Mouse (Mus musculus): ENCODE measurements around the gene Coq8a. TPM values are rescaled to one million over a fixed set of nuclear protein-coding genes. Genes with fewer than 3 reads are reported as not detected.

Coq8a gene
- polyA plus RNA-seq, 1 experiment from 2014 or later = 18.6 TPM

- ATAC-seq (replicated peaks; ENCODE audit: low FRiP score) = no peak
- 78% methylated on average over 4 of the region's 4 CpGs for WGBS
These were observed 51.4 kb downstream of the Coq8a start for GRCm38 (mm10) chr1:180148036-180148435.

DNA sequence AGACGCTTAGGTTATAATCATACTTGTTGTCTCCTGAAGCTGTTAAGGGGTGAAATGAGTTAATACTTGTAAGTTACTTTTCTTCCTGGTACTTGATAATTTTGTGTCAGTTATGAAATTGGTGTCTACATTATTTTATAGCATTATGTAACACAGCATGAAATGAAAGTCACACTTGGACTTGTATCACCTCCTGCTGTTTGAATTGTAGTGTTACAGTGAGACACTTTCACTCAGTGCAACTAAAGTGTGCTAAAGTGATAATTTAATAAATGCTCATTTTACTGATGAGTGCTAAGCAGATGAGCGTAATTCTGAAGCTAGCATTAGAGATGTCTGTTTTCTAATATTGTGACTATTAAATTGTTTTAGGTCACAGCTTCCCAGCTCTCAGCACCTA, 58.4 kb downstream of the Coq8a start:
- H3K27me3 ChIP-seq = no peaks in the 10 kb centered on the region
- H3K36me3 ChIP-seq = peaks cover 71% of the 10 kb centered on the region
- H3K4me1 ChIP-seq = no peaks in the 10 kb centered on the region
- no peak overlapping the region for H3K9ac ChIP-seq
- H3K4me3 ChIP-seq (replicated peaks) = no peak overlapping the region
- 95% methylated on average over 2 of the region's 2 CpGs for WGBS
- no peaks in the 10 kb centered on the region for H3K9me3 ChIP-seq (replicated peaks)
- no peak for ATAC-seq (replicated peaks; ENCODE audit: low FRiP score)
- H3K27ac ChIP-seq = no peak overlapping the region
- H3K4me2 ChIP-seq = no peak overlapping the region

More at GRCm38 (mm10) chr1:180148036-180148435, 51.4 kb downstream of the Coq8a start:
- Histone ChIP-seq H3K36me3 (peaks cover 61% of the 10 kb centered on the region), H3K4me3 (replicated peaks) (no peak overlapping the region), H3K27ac (peak overlapping the region; percentile 1; the same call in 1 of the 2 replicates), H3K9me3 (replicated peaks) (no peaks in the 10 kb centered on the region), H3K9ac (no peak overlapping the region), H3K27me3 (no peaks in the 10 kb centered on the region), H3K4me2 (no peak overlapping the region), H3K4me1 (no peaks in the 10 kb centered on the region)

DNA sequence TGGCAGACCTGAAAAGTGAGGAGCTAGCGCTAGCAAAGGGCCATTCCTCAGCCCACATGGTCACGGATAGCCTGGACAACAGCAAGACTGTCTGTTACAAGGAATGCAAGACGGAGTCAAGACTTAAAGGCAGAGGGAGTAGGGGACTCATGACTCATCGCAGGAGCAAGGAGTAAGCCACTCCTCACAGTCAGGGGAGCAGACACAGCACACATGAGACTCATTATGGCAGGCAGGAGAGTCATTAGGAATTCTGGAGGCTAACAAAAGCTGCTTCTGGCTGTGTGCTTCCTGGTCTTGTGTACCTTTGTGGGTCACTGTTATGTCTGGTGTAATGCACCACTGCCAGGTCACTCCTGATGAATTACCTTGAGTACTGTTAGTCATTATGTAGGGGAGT, 60.2 kb downstream of the Coq8a start:
- Histone ChIP-seq H3K9me3 (replicated peaks) (no peaks in the 10 kb centered on the region), H3K9ac (no peak overlapping the region), H3K4me1 (no peaks in the 10 kb centered on the region), H3K27me3 (no peaks in the 10 kb centered on the region), H3K36me3 (peaks cover 67% of the 10 kb centered on the region), H3K4me2 (no peak overlapping the region), H3K27ac (no peak overlapping the region), H3K4me3 (replicated peaks) (no peak overlapping the region)
- ATAC-seq (replicated peaks; ENCODE audit: low FRiP score) = no peak
- 88% methylated on average over 4 of the region's 4 CpGs for WGBS

DNA sequence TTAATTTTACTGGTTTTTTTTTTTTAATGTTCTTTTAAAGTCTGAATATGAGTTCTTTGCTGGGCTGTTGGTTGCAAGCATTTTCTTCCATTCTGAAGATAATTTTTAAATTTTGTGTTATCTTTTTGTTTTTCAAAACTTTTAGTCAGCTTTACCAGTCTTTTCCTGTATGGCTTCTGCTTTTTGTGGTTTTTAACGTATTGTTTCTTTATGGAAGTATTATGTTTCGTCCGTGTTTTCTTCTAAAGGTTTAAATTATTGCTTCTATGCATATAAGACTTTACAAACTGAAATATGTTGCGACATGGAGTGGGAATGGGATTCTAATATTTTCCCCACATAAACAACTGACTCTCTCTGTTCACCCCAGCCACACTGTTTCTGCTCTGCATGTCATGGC, 67.2 kb downstream of the Coq8a start:
- Histone ChIP-seq H3K36me3 (peaks cover 27% of the 10 kb centered on the region), H3K27ac (no peak overlapping the region), H3K27me3 (no peaks in the 10 kb centered on the region), H3K4me1 (no peaks in the 10 kb centered on the region), H3K4me2 (no peak overlapping the region), H3K9me3 (replicated peaks) (no peaks in the 10 kb centered on the region), H3K4me3 (replicated peaks) (no peak overlapping the region), H3K9ac (no peak overlapping the region)
- WGBS = 92% methylated on average over 4 of the region's 4 CpGs
- no peak for ATAC-seq (replicated peaks; ENCODE audit: low FRiP score)

DNA sequence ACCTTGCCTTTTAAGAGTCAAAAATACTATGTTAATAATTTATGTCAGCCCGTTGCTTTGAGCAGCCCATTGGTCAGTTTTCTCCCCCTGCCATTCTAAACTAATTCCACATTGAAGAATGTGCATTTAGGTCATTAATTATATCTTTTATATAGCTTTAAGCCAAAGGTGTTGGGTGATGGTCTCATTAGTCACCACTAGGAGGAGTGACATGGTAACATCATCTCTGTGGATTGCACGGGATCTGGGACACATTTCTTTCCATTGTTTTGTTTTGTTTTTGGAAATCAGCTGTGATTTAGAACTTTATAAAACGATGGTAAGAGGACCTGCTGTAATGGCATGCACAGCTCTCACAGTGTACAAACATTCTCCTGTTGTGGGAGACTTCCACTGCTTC, 68.0 kb downstream of the Coq8a start:
- no peak overlapping the region for H3K27ac ChIP-seq
- H3K9ac ChIP-seq = no peak overlapping the region
- WGBS = 42% methylated on average over 3 of the region's 3 CpGs
- no peaks in the 10 kb centered on the region for H3K27me3 ChIP-seq
- H3K4me1 ChIP-seq = no peaks in the 10 kb centered on the region
- H3K4me2 ChIP-seq = no peak overlapping the region
- ATAC-seq (replicated peaks; ENCODE audit: low FRiP score) = no peak
- no peak overlapping the region for H3K4me3 ChIP-seq (replicated peaks)
- H3K36me3 ChIP-seq = peaks cover 20% of the 10 kb centered on the region
- H3K9me3 ChIP-seq (replicated peaks) = no peaks in the 10 kb centered on the region

- Histone ChIP-seq H3K4me1 (no peaks in the 10 kb centered on the region), H3K36me3 (0 out of 2 replicates have a peak, but pooled peaks cover 7% of the 10 kb centered on the region), H3K9me3 (replicated peaks) (no peaks in the 10 kb centered on the region), H3K4me2 (no peak overlapping the region), H3K9ac (no peak overlapping the region), H3K27ac (no peak overlapping the region), H3K4me3 (replicated peaks) (no peak overlapping the region), H3K27me3 (no peaks in the 10 kb centered on the region)
- 85% methylated on average over 5 of the region's 5 CpGs for WGBS
- ATAC-seq (replicated peaks; ENCODE audit: low FRiP score) = no peak
These were observed 71.2 kb downstream of the Coq8a start for GRCm38 (mm10) chr1:180128077-180128792.

- no peak overlapping the region for H3K4me2 ChIP-seq
- ATAC-seq (replicated peaks; ENCODE audit: low FRiP score) = no peak
- H3K4me1 ChIP-seq = no peaks in the 10 kb centered on the region
- H3K9ac ChIP-seq = no peak overlapping the region
- 75% methylated on average over 8 of the region's 8 CpGs for WGBS
- H3K4me3 ChIP-seq (replicated peaks) = no peak overlapping the region
- H3K36me3 ChIP-seq = peaks cover 26% of the 10 kb centered on the region
- H3K9me3 ChIP-seq (replicated peaks) = no peaks in the 10 kb centered on the region
- H3K27ac ChIP-seq = no peak overlapping the region
- H3K27me3 ChIP-seq = no peaks in the 10 kb centered on the region
These were observed 81.2 kb downstream of the Coq8a start for GRCm38 (mm10) chr1:180118233-180118632.

DNA sequence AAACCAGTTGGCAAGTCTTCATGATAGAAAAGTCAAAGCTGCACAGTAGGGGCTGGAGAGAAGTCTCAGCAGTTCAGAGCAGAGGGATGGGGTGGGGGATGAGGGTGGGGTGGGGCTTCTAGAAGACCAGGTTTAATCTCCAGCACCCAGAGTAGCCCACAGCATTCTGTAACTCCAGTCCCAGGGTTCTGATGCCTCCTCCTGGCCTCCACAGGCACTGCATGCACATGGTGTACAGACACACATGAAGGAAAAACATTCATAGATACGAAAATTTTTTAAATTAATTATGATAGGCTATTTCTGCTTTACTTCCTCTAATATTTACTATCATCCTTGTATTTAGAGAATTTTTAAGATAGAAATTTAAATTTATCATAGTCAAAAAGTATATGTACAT, 82.9 kb downstream of the Coq8a start:
- Histone ChIP-seq H3K27me3 (no peaks in the 10 kb centered on the region), H3K9me3 (replicated peaks) (no peaks in the 10 kb centered on the region), H3K4me1 (no peaks in the 10 kb centered on the region), H3K4me2 (no peak overlapping the region), H3K27ac (no peak overlapping the region), H3K36me3 (peaks cover 34% of the 10 kb centered on the region), H3K4me3 (replicated peaks) (no peak overlapping the region), H3K9ac (no peak overlapping the region)
- 87% methylated on average over 1 of the region's 1 CpGs for WGBS
- ATAC-seq (replicated peaks; ENCODE audit: low FRiP score) = no peak

Other genes starting within 250 kb of the Coq8a start
- 18.0 and 18.5 TPM in 2 replicates for gene Cdc42bpa, start 239.1 kb downstream of the Coq8a start, polyA plus RNA-seq (2015; fragmentation: Nextera tagmentation; extraction: Ambion mirVana)
- gene Psen2, start 63.8 kb upstream of the Coq8a start, polyA plus RNA-seq (2015; fragmentation: Nextera tagmentation; extraction: Ambion mirVana) = 18.4 and 18.7 TPM in 2 replicates
- 8.8 and 9.4 TPM in 2 replicates for gene Itpkb, start 130.9 kb upstream of the Coq8a start, polyA plus RNA-seq (2015; fragmentation: Nextera tagmentation; extraction: Ambion mirVana)

Measured in kidney, embryonic 15.5 days (tissue).